Mouse (Mus musculus): ENCODE data around the gene Gng3. TPM values are rescaled to one million over a fixed set of nuclear protein-coding genes. Genes with fewer than 3 reads are reported as not detected.
"Not testable (repeated sequence)": the region's sequence is repeated elsewhere in the genome, so short reads cannot be mapped to it uniquely, and the experiment has no call there.

Gene Gng3
- total RNA-seq, 2 experiments from 2014 or later: 319 to 328 TPM

DNA sequence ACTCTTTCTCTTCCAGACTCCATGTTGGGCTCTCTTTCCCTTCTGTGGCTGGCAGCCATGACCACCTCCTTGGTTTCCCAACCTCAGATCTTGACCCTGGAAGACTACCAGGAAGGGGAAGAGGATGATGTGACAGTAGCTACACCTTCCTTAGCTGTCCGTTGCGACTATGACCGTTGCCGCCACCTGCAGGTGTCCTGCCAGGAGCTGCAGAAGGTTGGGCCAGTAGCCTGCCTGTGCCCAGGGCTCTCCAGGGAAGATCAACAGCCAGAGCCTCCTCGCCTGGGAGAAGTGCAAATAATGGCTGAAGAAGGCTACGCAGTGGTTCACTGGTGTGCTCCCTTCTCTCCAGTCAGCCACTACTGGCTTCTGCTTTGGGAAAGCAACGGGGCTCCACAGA, 12.6 kb upstream of the Gng3 start:
- DNase-seq (ENCODE audit: extremely low spot score in 1 of 2, low spot score in 2 of 2): no peak
- intact Hi-C loops (cut with DNase I): loop anchor here (10.0 kb wide), 1 partner anchor 233 kb away; the partner anchor contains the start of gene Scgb1a1

DNA sequence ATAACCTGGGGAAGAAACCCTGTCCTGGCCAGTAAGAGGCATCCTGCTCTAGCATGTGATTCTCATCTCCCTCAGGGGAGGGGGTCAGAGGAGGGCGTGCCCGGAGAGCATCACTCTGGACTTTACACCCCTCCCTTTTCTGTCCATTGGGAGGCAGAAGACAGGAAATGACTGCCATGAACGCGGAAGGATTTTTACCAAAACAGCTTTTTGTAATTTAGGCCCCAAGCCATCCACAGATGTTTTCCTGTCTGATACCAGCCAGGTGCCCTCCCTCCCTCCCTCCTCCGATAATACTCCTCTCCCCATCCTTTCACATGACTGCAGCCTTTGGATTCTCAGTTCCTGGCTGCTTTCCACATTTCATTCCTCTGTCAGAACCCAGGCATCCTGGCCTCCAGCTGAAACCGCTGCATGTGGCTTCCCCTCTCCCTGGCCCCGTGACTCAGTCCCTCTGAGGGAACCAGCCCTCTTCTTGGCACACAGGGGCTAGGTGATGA, 11.5 kb upstream of the Gng3 start, which contains the start of gene Lrrn4cl:
Gene Lrrn4cl (plus strand): TSS at position 367 of the 500 bp plus-strand sequence.
- DNase-seq (ENCODE audit: extremely low spot score in 1 of 2, low spot score in 2 of 2): peak in 1 of 2 experiments; percentile 65

DNA sequence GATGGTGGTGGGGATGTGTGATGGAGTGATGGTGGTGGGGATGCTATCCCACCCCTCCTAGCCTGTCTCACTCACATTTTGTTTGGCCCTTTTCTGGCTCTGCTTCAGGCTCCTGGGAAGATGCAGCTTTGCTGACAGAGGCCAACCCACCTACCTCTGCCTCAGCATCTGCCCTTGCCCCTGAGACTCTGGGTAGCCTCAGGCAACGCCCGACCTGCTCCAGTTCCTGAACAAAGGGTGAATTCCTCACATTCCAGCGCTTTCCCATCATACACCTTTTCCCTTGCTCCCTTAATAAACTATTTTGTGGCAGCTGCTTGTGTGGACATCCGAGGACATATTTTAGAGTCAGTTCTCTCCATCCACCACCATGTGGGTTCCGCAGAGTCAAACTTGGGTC, 9.4 kb upstream of the Gng3 start:
- intact Hi-C loops (cut with DNase I): no loop called here
- DNase-seq (ENCODE audit: extremely low spot score in 1 of 2, low spot score in 2 of 2): no peak

More for the DNA sequence above, 11.5 kb upstream of the Gng3 start, which contains the start of gene Lrrn4cl:
- intact Hi-C loops (cut with DNase I): loop anchor here (10.0 kb wide), 1 partner anchor 234 kb away; the partner anchor contains the start of gene Scgb1a1

- intact Hi-C loops (cut with DNase I): loop anchor here (5.0 kb wide), 1 partner anchor 53 kb away; the partner anchor contains the start of gene Ganab
- DNase-seq (ENCODE audit: extremely low spot score in 1 of 2, low spot score in 2 of 2): peak; percentile 69 to 84
These were observed 5.6 kb upstream of the Gng3 start for GRCm38 (mm10) chr19:8844371-8845129.

GRCm38 (mm10) chr19:8842961-8843360, 4.0 kb upstream of the Gng3 start:
- intact Hi-C loops (cut with DNase I): loop anchor here (5.0 kb wide), 1 partner anchor 54 kb away; the partner anchor contains the start of gene Ganab
- DNase-seq (ENCODE audit: extremely low spot score in 1 of 2, low spot score in 2 of 2): no peak

DNA sequence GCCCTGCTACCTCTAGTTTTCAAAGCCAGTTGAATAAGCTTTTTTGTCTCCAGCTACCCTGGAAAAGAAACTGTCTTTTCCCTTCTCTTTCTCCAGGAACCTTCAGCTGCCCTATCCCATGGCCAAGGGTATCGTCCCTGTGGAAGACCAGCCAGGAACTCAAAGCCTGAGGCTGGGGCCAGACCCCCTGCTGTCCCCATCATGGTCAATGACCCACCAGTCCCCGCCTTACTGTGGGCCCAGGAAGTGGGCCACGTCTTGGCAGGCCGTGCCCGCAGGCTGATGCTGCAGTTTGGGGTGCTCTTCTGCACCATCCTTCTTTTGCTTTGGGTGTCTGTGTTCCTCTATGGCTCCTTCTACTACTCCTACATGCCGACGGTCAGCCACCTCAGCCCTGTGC, 2.0 kb upstream of the Gng3 start:
- intact Hi-C loops (cut with DNase I): loop anchor here (5.0 kb wide), 1 partner anchor 56 kb away; the partner anchor contains the start of gene Ganab
- no peak for DNase-seq (ENCODE audit: extremely low spot score in 1 of 2, low spot score in 2 of 2)

DNA sequence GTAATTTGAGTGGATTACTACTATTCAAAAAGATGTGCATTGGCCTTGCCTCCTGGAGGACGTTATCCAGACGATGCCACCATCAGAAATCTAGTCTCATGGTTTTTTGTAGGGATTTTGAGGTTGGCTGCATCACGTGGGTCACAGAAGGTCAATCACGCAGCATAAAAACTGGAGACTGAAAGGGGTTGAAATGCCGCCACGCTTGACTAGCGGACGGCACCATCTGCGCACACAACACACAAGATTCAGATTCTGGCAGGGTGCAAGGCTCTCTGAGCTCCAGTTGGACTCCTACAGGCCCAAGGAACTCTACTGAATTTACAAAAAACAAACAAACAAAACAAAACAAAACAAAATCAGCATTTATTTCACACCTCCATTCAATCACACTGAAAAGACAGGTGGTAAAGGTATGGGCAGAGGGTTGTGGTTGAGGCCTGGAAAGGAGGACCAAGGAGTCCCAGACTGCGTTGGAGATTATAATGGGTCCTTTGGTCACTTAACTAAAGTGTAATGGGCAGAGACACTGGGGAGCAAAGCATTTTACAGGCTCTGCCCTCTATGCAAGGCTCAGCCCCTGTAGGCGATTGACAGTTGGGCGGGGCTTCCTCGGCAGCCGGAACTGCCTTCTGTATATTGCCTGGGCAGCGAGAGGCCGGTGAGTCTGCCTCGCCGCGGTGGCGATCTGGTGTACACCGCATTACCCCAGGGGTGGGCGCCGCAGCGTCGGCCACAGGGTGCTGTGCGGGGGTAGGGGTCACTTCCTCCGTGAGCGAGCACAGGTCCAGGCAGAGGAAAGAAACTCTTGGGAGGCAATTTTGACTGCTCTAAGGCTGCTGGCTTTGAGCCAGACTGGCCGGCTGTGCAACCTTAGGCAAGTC, 1.2 kb upstream of the Gng3 start:
- peak; percentile 50 to 88 for DNase-seq (ENCODE audit: extremely low spot score in 1 of 2, low spot score in 2 of 2)
- intact Hi-C loops (cut with DNase I): loop anchor here (5.0 kb wide), 1 partner anchor 57 kb away; the partner anchor contains the start of gene Ganab

DNA sequence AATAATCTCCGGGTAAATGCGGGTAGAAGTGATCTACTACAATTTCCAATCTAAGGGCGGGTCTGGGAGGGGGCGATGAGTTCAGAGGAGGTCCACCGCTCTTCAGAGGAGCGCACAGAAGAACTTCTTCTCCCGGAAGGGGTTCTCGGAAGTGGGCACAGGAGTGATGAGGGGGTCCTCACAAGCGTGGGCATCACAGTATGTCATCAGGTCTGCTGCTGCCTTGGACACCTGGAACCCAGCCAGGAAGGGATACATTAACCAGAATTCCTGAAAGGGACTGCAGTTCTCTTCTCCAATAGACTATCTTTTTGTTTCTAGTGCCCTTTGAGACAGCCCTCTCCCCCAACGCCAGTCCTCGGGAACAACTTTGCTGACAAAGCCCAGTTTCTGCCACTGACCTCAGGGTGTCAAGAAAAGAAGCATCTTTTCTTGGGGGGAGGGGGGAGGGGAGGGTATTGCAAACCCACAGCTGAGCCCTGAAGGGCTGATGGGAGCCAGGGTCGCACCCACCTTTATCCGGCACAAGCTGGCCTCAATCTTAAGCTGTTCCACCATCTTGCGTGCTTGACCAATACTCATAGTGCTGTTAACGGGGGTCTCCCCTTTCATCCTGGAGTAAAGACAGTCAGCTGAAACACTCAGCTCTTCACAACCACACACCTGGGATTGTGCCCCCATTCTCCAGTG, 808 bp downstream of the Gng3 start:
- intact Hi-C loops (cut with DNase I): no loop called here
- DNase-seq (ENCODE audit: extremely low spot score in 1 of 2, low spot score in 2 of 2): peak in 1 of 2 experiments; percentile 77

GRCm38 (mm10) chr19:8837251-8837791, 1.7 kb downstream of the Gng3 start, which contains the start of gene Bscl2:
Gene Bscl2, plus strand, starts transcription at chr19:8837467.
- peak; percentile 83 to 90 for DNase-seq (ENCODE audit: extremely low spot score in 1 of 2, low spot score in 2 of 2)
- intact Hi-C loops (cut with DNase I): no loop called here

- DNase-seq (ENCODE audit: extremely low spot score in 1 of 2, low spot score in 2 of 2); intact Hi-C loops (cut with DNase I): not testable (repeated sequence)
These were observed 2.7 kb downstream of the Gng3 start for GRCm38 (mm10) chr19:8836327-8836726.

DNA sequence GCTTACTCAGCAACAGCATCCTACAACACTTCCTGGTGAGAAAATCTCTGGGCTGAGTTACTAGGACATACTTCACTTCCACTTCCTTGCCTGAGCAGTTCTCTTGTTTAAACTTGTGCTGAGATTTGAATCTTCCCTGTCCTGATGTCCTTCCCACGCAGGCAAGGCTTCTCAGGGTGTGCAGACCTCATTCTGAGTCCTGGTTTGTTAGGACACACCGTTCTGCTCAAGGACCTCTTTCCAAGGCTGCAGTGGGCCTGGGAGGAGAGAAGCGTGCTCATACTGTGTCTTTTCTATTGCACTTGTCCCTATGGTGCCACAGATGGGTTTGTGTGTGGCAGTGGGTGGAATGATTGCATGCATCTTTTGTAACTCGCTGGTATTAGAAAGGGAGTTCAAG, 6.0 kb downstream of the Gng3 start:
- DNase-seq (ENCODE audit: extremely low spot score in 1 of 2, low spot score in 2 of 2): no peak
- intact Hi-C loops (cut with DNase I): no loop called here

GRCm38 (mm10) chr19:8831262-8831661, 7.7 kb downstream of the Gng3 start:
- intact Hi-C loops (cut with DNase I): no loop called here
- DNase-seq (ENCODE audit: extremely low spot score in 1 of 2, low spot score in 2 of 2): no peak

- DNase-seq (ENCODE audit: extremely low spot score in 1 of 2, low spot score in 2 of 2): no peak
- intact Hi-C loops (cut with DNase I): no loop called here
These were observed 8.3 kb downstream of the Gng3 start for GRCm38 (mm10) chr19:8830664-8831063.

GRCm38 (mm10) chr19:8829660-8830059, 9.3 kb downstream of the Gng3 start, which contains the start of gene AC129217.1:
Gene AC129217.1, plus strand, starts transcription at chr19:8829773.
- no peak for DNase-seq (ENCODE audit: extremely low spot score in 1 of 2, low spot score in 2 of 2)
- intact Hi-C loops (cut with DNase I): loop anchor here (5.0 kb wide), 1 partner anchor 83 kb away; no protein-coding TSS in a partner anchor

- DNase-seq (ENCODE audit: extremely low spot score in 1 of 2, low spot score in 2 of 2): no peak
- intact Hi-C loops (cut with DNase I): no loop called here
These were observed 16.3 kb downstream of the Gng3 start for GRCm38 (mm10) chr19:8822696-8823095.

GRCm38 (mm10) chr19:8821146-8821545, 17.8 kb downstream of the Gng3 start:
- intact Hi-C loops (cut with DNase I): no loop called here

DNA sequence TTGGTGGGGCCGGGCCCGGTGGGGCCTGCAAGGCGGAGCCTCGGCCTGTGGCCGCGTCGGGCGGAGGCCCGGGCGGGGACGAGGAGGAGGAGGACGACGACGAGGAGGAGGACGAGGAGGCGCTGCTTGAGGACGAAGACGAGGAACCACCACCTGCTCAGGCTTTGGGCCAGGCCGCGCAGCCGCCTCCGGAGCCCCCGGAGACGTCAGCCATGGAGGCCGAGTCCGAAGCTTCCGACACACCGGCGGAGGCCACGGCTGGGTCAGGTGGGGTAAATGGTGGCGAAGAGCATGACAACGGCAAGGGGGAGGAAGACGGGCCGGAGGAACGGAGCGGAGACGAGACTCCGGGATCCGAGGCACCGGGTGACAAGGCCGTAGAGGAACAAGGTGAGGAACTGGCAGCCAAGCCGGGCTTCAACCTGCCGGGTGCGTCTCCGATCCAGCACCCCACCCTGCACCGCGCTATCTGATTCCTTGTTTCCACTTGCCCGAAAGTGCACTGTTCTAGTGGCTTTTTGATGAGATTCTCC, 18.5 kb downstream of the Gng3 start:
- intact Hi-C loops (cut with DNase I): no loop called here
- peak in 1 of 2 experiments; percentile 73 for DNase-seq (ENCODE audit: extremely low spot score in 1 of 2, low spot score in 2 of 2)

More at GRCm38 (mm10) chr19:8821146-8821545, 17.8 kb downstream of the Gng3 start:
- no peak for DNase-seq (ENCODE audit: extremely low spot score in 1 of 2, low spot score in 2 of 2)
